Mouse (Mus musculus) neural tube, embryonic 11.5 days (tissue): ENCODE data around the gene Vegfb. TPM values are rescaled to one million over a fixed set of nuclear protein-coding genes. Genes with fewer than 3 reads are reported as not detected.

Experiments
- ATAC-seq: fragments of 200-750 bp; cut with Nextera tagmentation; 2 replicates; pipeline ENCODE4 v1.8.0; 2017; ENCODE audit warnings: moderate number of reproducible peaks, mild to moderate bottlenecking, moderate TSS enrichment, moderate library complexity; ENCODE audit not compliant: insufficient read depth, low FRiP score, low TSS enrichment
- DNase-seq: peaks from one replicate; pipeline ENCODE4 v3.0.0-alpha.2; 2015; ENCODE audit warnings: low spot score
- H3K27ac ChIP-seq: fragments of 300-500 bp; sonication (generic); 2 replicates; pipeline ENCODE4 v1.5.1; 2014; ENCODE audit warnings: low read depth, mild to moderate bottlenecking, low read length
- H3K27me3 ChIP-seq: fragments of 300-500 bp; sonication (generic); 2 replicates; pipeline ENCODE4 v1.6.1; 2014; ENCODE audit warnings: mild to moderate bottlenecking, low read length, mixed read lengths; ENCODE audit not compliant: control insufficient read depth, insufficient read depth
- H3K36me3 ChIP-seq: fragments of 300-500 bp; sonication (generic); 2 replicates; pipeline ENCODE4 v1.6.1; 2014; ENCODE audit warnings: mild to moderate bottlenecking, low read length, moderate library complexity, mixed read lengths; ENCODE audit not compliant: control insufficient read depth, insufficient read depth
- H3K4me1 ChIP-seq: fragments of 300-500 bp; sonication (generic); 2 replicates; pipeline ENCODE4 v1.6.1; 2014; ENCODE audit warnings: low read length, mixed read lengths; ENCODE audit not compliant: control insufficient read depth, insufficient read depth
- H3K4me2 ChIP-seq: fragments of 300-500 bp; sonication (generic); 2 replicates; pipeline ENCODE4 v1.6.1; 2014; ENCODE audit warnings: low read depth, mild to moderate bottlenecking, moderate library complexity
- H3K4me3 ChIP-seq: fragments of 300-500 bp; sonication (generic); 2 replicates; pipeline ENCODE4 v1.5.1; 2014; ENCODE audit warnings: low read depth, low read length
- H3K9ac ChIP-seq: fragments of 300-500 bp; sonication (generic); 2 replicates; pipeline ENCODE4 v1.6.1; 2014; ENCODE audit warnings: mild to moderate bottlenecking, low read length
- H3K9me3 ChIP-seq: fragments of 300-500 bp; sonication (generic); 2 replicates; pipeline ENCODE4 v1.6.1; 2016; ENCODE audit warnings: low read length; ENCODE audit not compliant: control insufficient read depth
- WGBS: fragments of 180-500 bp; shearing (Covaris S2); extraction: QIAGEN DNeasy Blood & Tissue Kit; methylation state at CpG from one replicate; pipeline ENCODE4 v1.1.7; 2014; 5-methylcytosine and 5-hydroxymethylcytosine counted together
- polyA plus RNA-seq: library from polyadenylated mRNA; unstranded; fragments of >200 nt; fragmentation: Nextera tagmentation; extraction: Ambion mirVana; gene quantifications from 2 replicates; pipeline ENCODE4 v1.2.1, GENCODE M21; 2014

Vegfb gene
- polyA plus RNA-seq, 1 experiment from 2014 or later: 27.8 TPM

GRCm38 (mm10) chr19:6969291-6969664 is 18.2 kb downstream of the Vegfb start:
- H3K9me3 ChIP-seq: no peaks in the 10 kb centered on the region
- H3K36me3 ChIP-seq: no peaks in the 10 kb centered on the region; the same call in 1 of the 2 replicates
- 0 out of 2 replicates have a peak, but pooled peaks cover 7% of the 10 kb centered on the region for H3K27me3 ChIP-seq
- peaks cover 19% of the 10 kb centered on the region for H3K4me1 ChIP-seq
- H3K27ac ChIP-seq: no peak overlapping the region
- ATAC-seq: no peak
- H3K4me2 ChIP-seq: peak overlapping the region; percentile 50
- 2% methylated on average over 19 of the region's 20 CpGs for WGBS
- no peak for DNase-seq
- H3K4me3 ChIP-seq: peak overlapping the region; percentile 45
- H3K9ac ChIP-seq: peak overlapping the region; percentile 58

- DNase-seq: no peak
- Histone ChIP-seq H3K4me1 (peaks cover 15% of the 10 kb centered on the region), H3K9me3 (no peaks in the 10 kb centered on the region), H3K9ac (peak overlapping the region; percentile 58; the same call in 1 of the 2 replicates), H3K4me2 (peak overlapping the region; percentile 50), H3K27ac (no peak overlapping the region), H3K4me3 (peak overlapping the region; percentile 45), H3K36me3 (no peaks in the 10 kb centered on the region; the same call in 1 of the 2 replicates), H3K27me3 (0 out of 2 replicates have a peak, but pooled peaks cover 7% of the 10 kb centered on the region)
- no peak for ATAC-seq
- 12% methylated on average over 15 of the region's 15 CpGs for WGBS
Measured at GRCm38 (mm10) chr19:6968491-6969271, 18.8 kb downstream of the Vegfb start.

- H3K4me2 ChIP-seq: no peak overlapping the region
- ATAC-seq: no peak
- 84% methylated on average over 10 of the region's 10 CpGs for WGBS
- no peak overlapping the region for H3K4me3 ChIP-seq
- DNase-seq: no peak
- no peaks in the 10 kb centered on the region for H3K27me3 ChIP-seq
- 0 out of 2 replicates have a peak, but pooled peaks cover 3% of the 10 kb centered on the region for H3K36me3 ChIP-seq
- no peak overlapping the region for H3K27ac ChIP-seq
- H3K4me1 ChIP-seq: peaks cover 4% of the 10 kb centered on the region; the same call in 1 of the 2 replicates
- H3K9ac ChIP-seq: no peak overlapping the region
- H3K9me3 ChIP-seq: no peaks in the 10 kb centered on the region
Measured at GRCm38 (mm10) chr19:6956461-6956860, 31.0 kb downstream of the Vegfb start.

GRCm38 (mm10) chr19:6955424-6955823 is 32.0 kb downstream of the Vegfb start:
- Histone ChIP-seq H3K4me1 (peaks cover 4% of the 10 kb centered on the region; the same call in 1 of the 2 replicates), H3K9me3 (no peaks in the 10 kb centered on the region), H3K4me3 (no peak overlapping the region), H3K9ac (no peak overlapping the region), H3K27ac (no peak overlapping the region), H3K4me2 (no peak overlapping the region), H3K36me3 (0 out of 2 replicates have a peak, but pooled peaks cover 3% of the 10 kb centered on the region), H3K27me3 (no peaks in the 10 kb centered on the region)
- no peak for DNase-seq
- 87% methylated on average over 7 of the region's 7 CpGs for WGBS
- ATAC-seq: no peak

- Histone ChIP-seq H3K4me1 (peaks cover 10% of the 10 kb centered on the region), H3K36me3 (0 out of 2 replicates have a peak, but pooled peaks cover 3% of the 10 kb centered on the region), H3K27me3 (no peaks in the 10 kb centered on the region), H3K4me3 (no peak overlapping the region), H3K9me3 (no peaks in the 10 kb centered on the region), H3K4me2 (no peak overlapping the region), H3K9ac (no peak overlapping the region), H3K27ac (no peak overlapping the region)
- WGBS: 60% methylated on average over 9 of the region's 9 CpGs
- ATAC-seq (no peak), DNase-seq (no peak)
Measured at GRCm38 (mm10) chr19:6954046-6954445, 33.4 kb downstream of the Vegfb start.

GRCm38 (mm10) chr19:6952712-6953037 is 34.8 kb downstream of the Vegfb start:
- Histone ChIP-seq H3K27ac (no peak overlapping the region), H3K4me3 (peak overlapping the region; percentile 63)
- WGBS: 34% methylated on average over 3 of the region's 3 CpGs

GRCm38 (mm10) chr19:6951994-6952711 is 35.3 kb downstream of the Vegfb start:
- H3K27me3 ChIP-seq: no peaks in the 10 kb centered on the region
- H3K27ac ChIP-seq: peak overlapping the region; percentile 97
- H3K9me3 ChIP-seq: no peaks in the 10 kb centered on the region
- WGBS: 4% methylated on average over 31 of the region's 31 CpGs
- ATAC-seq: peak; percentile 43
- H3K4me1 ChIP-seq: peaks cover 10% of the 10 kb centered on the region
- H3K9ac ChIP-seq: peak overlapping the region; percentile 86
- peak overlapping the region; percentile 81 for H3K4me2 ChIP-seq
- no peaks in the 10 kb centered on the region for H3K36me3 ChIP-seq
- H3K4me3 ChIP-seq: peak overlapping the region; percentile 63
- peak; percentile 56 for DNase-seq

More at GRCm38 (mm10) chr19:6952712-6953037, 34.8 kb downstream of the Vegfb start:
- Histone ChIP-seq H3K27me3 (no peaks in the 10 kb centered on the region), H3K4me2 (peak overlapping the region; percentile 81), H3K9me3 (no peaks in the 10 kb centered on the region), H3K36me3 (no peaks in the 10 kb centered on the region), H3K4me1 (peaks cover 10% of the 10 kb centered on the region), H3K9ac (peak overlapping the region; percentile 86)
- no peak for DNase-seq
- no peak for ATAC-seq

- peak overlapping the region; percentile 63 for H3K4me3 ChIP-seq
- DNase-seq (peak; percentile 94), ATAC-seq (peak; percentile 74)
- no peaks in the 10 kb centered on the region for H3K27me3 ChIP-seq
- H3K4me2 ChIP-seq: peak overlapping the region; percentile 81
- H3K27ac ChIP-seq: peak overlapping the region; percentile 97
- H3K9me3 ChIP-seq: no peaks in the 10 kb centered on the region
- WGBS: under 1% methylated on average over 35 of the region's 35 CpGs
- no peaks in the 10 kb centered on the region for H3K36me3 ChIP-seq
- peaks cover 10% of the 10 kb centered on the region for H3K4me1 ChIP-seq
- peak overlapping the region; percentile 86 for H3K9ac ChIP-seq
Measured at GRCm38 (mm10) chr19:6951381-6951968, 36.0 kb downstream of the Vegfb start.
